Mouse (Mus musculus) liver, postnatal 0 days (tissue): ENCODE results near the gene Celf5. TPM values are rescaled to one million over a fixed set of nuclear protein-coding genes. Genes with fewer than 3 reads are reported as not detected.

ENCODE experiments used
- ATAC-seq: fragments of 200-750 bp; cut with Nextera tagmentation; 2 replicates; pipeline ENCODE4 v1.8.0; 2017; ENCODE audit warnings: mild to moderate bottlenecking, moderate library complexity
- DNase-seq: peaks from one replicate; pipeline ENCODE4 v3.0.0-alpha.2; 2016
- H3K27ac ChIP-seq: fragments of 300-500 bp; sonication (generic); 2 replicates; pipeline ENCODE4 v1.5.1; 2014; ENCODE audit warnings: antibody characterized with exemption, moderate library complexity, mild to moderate bottlenecking, low read depth
- H3K27me3 ChIP-seq: fragments of 300-500 bp; sonication (generic); 2 replicates; pipeline ENCODE4 v1.6.1; 2014; ENCODE audit warnings: low read length, control low read depth, mixed read lengths; ENCODE audit not compliant: insufficient read depth
- H3K36me3 ChIP-seq: fragments of 300-500 bp; sonication (generic); replicated peaks from 2 replicates; pipeline ENCODE4 v1.6.1; 2014; ENCODE audit warnings: mild to moderate bottlenecking, control low read depth, low read length, moderate library complexity, mixed read lengths; ENCODE audit not compliant: insufficient read depth
- H3K4me1 ChIP-seq: fragments of 300-500 bp; sonication (generic); 2 replicates; pipeline ENCODE4 v1.6.1; 2014; ENCODE audit warnings: antibody characterized with exemption, mild to moderate bottlenecking, control low read depth; ENCODE audit not compliant: insufficient read depth
- H3K4me2 ChIP-seq: fragments of 300-500 bp; sonication (generic); 2 replicates; pipeline ENCODE4 v1.6.1; 2014; ENCODE audit warnings: low read depth, mild to moderate bottlenecking, low read length, moderate library complexity, mixed read lengths
- H3K4me3 ChIP-seq: fragments of 300-500 bp; sonication (generic); 2 replicates; pipeline ENCODE4 v1.5.1; 2014; ENCODE audit warnings: low read depth, low read length
- H3K9ac ChIP-seq: fragments of 300-500 bp; sonication (generic); replicated peaks from 2 replicates; pipeline ENCODE4 v1.6.1; 2014; ENCODE audit warnings: mild to moderate bottlenecking, moderate library complexity
- H3K9me3 ChIP-seq: fragments of 300-500 bp; sonication (generic); 2 replicates; pipeline ENCODE4 v1.6.1; 2016; ENCODE audit warnings: mild to moderate bottlenecking, control low read depth, low read length, mixed read lengths
- CTCF ChIP-seq: sonication (generic); IDR thresholded peaks from 2 replicates; pipeline ENCODE4 v1.5.1; 2016; ENCODE audit warnings: antibody characterized with exemption, low read depth
- EP300 ChIP-seq: IDR thresholded peaks from 2 replicates; pipeline ENCODE4 v1.6.1; 2016; ENCODE audit warnings: antibody characterized with exemption, low read depth, mild to moderate bottlenecking
- WGBS: fragments of 180-500 bp; shearing (Covaris S2); extraction: QIAGEN DNeasy Blood & Tissue Kit; methylation state at CpG from one replicate; pipeline ENCODE4 v1.1.7; 2014; ENCODE audit not compliant: insufficient replicate concordance; 5-methylcytosine and 5-hydroxymethylcytosine counted together
- polyA plus RNA-seq: library from polyadenylated mRNA; unstranded; fragments of >200 nt; fragmentation: Nextera tagmentation; extraction: Ambion mirVana; gene quantifications from 2 replicates; pipeline ENCODE4 v1.2.1, GENCODE M21; 2015

Celf5 gene
- polyA plus RNA-seq, 1 experiment from 2014 or later, result not detected

- Histone ChIP-seq H3K9me3 (no peaks in the 10 kb centered on the region), H3K4me3 (peak overlapping the region; percentile 74), H3K27ac (peak overlapping the region; percentile 75), H3K27me3 (no peaks in the 10 kb centered on the region), H3K4me2 (peak overlapping the region; percentile 99), H3K36me3 (peaks cover 25% of the 10 kb centered on the region), H3K4me1 (peaks cover 25% of the 10 kb centered on the region), H3K9ac (peak overlapping the region; percentile 89)
- TF ChIP-seq EP300, result no peak
- peak; percentile 12; the same call in 1 of the 2 replicates for TF ChIP-seq CTCF
- DNase-seq (no peak), ATAC-seq (peak; percentile 22)
- WGBS, result under 1% methylated on average over 40 of the region's 41 CpGs
Measured at GRCm38 (mm10) chr10:81495616-81496263, 13.2 kb upstream of the Celf5 start.

DNA sequence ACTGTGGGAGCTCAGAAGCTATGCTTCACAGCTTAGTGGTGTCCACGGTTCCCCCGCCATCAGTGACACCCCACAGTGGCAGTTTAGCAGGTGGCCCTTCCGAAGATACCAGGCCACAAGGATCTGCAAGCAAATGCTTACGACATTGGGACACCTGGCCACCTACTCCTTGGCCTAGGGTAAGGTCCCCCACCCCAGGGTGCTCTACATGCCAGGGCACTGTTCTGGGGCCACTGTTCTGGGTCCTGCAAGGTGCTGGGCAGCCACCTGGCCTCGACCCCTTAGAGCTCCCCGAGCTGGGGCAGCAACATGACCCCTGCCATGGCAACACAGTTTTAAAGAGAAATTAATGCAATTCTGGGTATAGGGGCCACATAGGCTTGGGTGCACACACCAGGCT lies 12.6 kb upstream of the Celf5 start:
- 52% methylated on average over 6 of the region's 6 CpGs for WGBS
- H3K27ac ChIP-seq, result peak overlapping the region; percentile 75
- no peaks in the 10 kb centered on the region for H3K27me3 ChIP-seq
- H3K4me3 ChIP-seq, result peak overlapping the region; percentile 74
- peak overlapping the region; percentile 89 for H3K9ac ChIP-seq
- H3K4me1 ChIP-seq, result peaks cover 23% of the 10 kb centered on the region
- TF ChIP-seq CTCF (no peak), EP300 (no peak)
- DNase-seq (no peak), ATAC-seq (no peak)
- no peaks in the 10 kb centered on the region for H3K9me3 ChIP-seq
- H3K4me2 ChIP-seq, result peak overlapping the region; percentile 99
- H3K36me3 ChIP-seq, result peaks cover 31% of the 10 kb centered on the region

DNA sequence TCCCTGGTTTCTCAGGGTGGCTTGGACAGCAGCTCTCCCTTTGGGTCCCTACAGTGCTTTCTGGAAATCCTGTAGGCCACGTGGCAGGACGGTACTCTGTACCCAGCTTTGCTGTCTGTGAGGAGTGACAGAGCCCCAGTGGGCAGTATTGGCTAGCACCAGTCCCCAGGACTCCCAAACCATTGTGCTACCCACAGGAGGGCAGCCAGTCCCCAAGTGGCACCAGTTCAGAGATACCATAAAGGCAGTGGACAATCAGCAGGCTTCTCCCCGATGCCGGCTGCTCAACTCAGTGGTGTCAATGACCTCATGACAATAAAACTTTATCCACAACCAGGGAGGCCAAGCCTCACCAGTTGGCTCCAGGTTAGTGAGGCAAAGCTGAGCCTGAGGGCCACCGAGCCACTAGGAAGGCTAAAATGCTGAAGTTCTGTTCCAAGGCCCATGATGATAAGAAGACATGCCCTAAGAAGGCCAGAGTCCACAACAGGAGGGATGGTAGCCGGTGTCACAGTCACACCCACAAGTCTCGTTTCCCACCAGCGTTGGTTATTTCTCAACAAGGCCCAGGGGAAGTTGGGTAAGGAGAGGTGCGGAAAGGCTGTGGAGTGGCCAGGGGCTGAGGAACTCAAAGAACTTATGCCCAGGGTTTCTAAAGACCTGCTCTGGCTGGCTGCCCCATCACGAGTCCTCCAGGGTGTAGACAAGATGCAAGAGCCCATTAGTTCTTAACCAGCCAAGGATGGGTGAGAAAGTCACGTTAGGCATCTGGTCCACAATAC lies 11.9 kb upstream of the Celf5 start:
- peaks cover 23% of the 10 kb centered on the region for H3K4me1 ChIP-seq
- ATAC-seq, result no peak

GRCm38 (mm10) chr10:81493601-81494220 lies 11.2 kb upstream of the Celf5 start:
- Histone ChIP-seq H3K4me3 (no peak overlapping the region), H3K4me2 (peak overlapping the region; percentile 99), H3K27ac (no peak overlapping the region), H3K36me3 (peaks cover 45% of the 10 kb centered on the region), H3K27me3 (no peaks in the 10 kb centered on the region), H3K4me1 (peaks cover 23% of the 10 kb centered on the region), H3K9ac (no peak overlapping the region; the same call in 1 of the 2 replicates), H3K9me3 (no peaks in the 10 kb centered on the region)
- TF ChIP-seq EP300 (no peak), CTCF (peak; percentile 65)
- WGBS, result 71% methylated on average over 8 of the region's 8 CpGs
- no peak for ATAC-seq
- DNase-seq, result no peak

More for the DNA sequence above, 11.9 kb upstream of the Celf5 start:
- H3K36me3 ChIP-seq, result peaks cover 38% of the 10 kb centered on the region
- WGBS, result 67% methylated on average over 11 of the region's 11 CpGs
- peak overlapping the region; percentile 99 for H3K4me2 ChIP-seq
- TF ChIP-seq EP300 (no peak), CTCF (no peak)
- H3K27me3 ChIP-seq, result no peaks in the 10 kb centered on the region
- no peaks in the 10 kb centered on the region for H3K9me3 ChIP-seq
- peak overlapping the region; percentile 89 for H3K9ac ChIP-seq
- peak overlapping the region; percentile 75 for H3K27ac ChIP-seq
- peak overlapping the region; percentile 74 for H3K4me3 ChIP-seq
- peak; percentile 56 for DNase-seq

GRCm38 (mm10) chr10:81492606-81493240 lies 10.2 kb upstream of the Celf5 start:
- peaks cover 55% of the 10 kb centered on the region for H3K36me3 ChIP-seq
- 85% methylated on average over 11 of the region's 11 CpGs for WGBS
- H3K9me3 ChIP-seq, result no peaks in the 10 kb centered on the region
- no peak overlapping the region for H3K9ac ChIP-seq
- ATAC-seq, result no peak
- H3K27ac ChIP-seq, result no peak overlapping the region
- peaks cover 21% of the 10 kb centered on the region for H3K4me1 ChIP-seq
- H3K27me3 ChIP-seq, result no peaks in the 10 kb centered on the region
- no peak overlapping the region for H3K4me2 ChIP-seq
- TF ChIP-seq CTCF (no peak), EP300 (no peak)
- no peak for DNase-seq
- no peak overlapping the region for H3K4me3 ChIP-seq

- ATAC-seq (no peak), DNase-seq (no peak)
- Histone ChIP-seq H3K27me3 (no peaks in the 10 kb centered on the region), H3K9me3 (no peaks in the 10 kb centered on the region), H3K4me3 (no peak overlapping the region), H3K36me3 (peaks cover 69% of the 10 kb centered on the region), H3K4me1 (peaks cover 16% of the 10 kb centered on the region), H3K9ac (no peak overlapping the region), H3K4me2 (no peak overlapping the region), H3K27ac (no peak overlapping the region)
- WGBS, result 88% methylated on average over 9 of the region's 9 CpGs
- TF ChIP-seq EP300 (no peak), CTCF (no peak)
Measured at GRCm38 (mm10) chr10:81491018-81491417, 8.5 kb upstream of the Celf5 start.
